Mouse (Mus musculus) cortical plate, adult 2 months (tissue): Measurements from ENCODE around the gene Aqp5.

Source experiments
- CTCF ChIP-seq: fragments of 200-500 bp; IDR thresholded peaks from 2 replicates; pipeline ENCODE4 v1.5.1; 2011; ENCODE audit warnings: mild to moderate bottlenecking, control low read depth, low read length; ENCODE audit not compliant: insufficient read depth; ENCODE audit errors: extremely low read depth
- POLR2A ChIP-seq: fragments of 200-500 bp; IDR thresholded peaks from 2 replicates; pipeline ENCODE4 v1.6.1; 2011; ENCODE audit warnings: mild to moderate bottlenecking, low read length, control low read depth; ENCODE audit not compliant: insufficient read depth; ENCODE audit errors: extremely low read depth

DNA sequence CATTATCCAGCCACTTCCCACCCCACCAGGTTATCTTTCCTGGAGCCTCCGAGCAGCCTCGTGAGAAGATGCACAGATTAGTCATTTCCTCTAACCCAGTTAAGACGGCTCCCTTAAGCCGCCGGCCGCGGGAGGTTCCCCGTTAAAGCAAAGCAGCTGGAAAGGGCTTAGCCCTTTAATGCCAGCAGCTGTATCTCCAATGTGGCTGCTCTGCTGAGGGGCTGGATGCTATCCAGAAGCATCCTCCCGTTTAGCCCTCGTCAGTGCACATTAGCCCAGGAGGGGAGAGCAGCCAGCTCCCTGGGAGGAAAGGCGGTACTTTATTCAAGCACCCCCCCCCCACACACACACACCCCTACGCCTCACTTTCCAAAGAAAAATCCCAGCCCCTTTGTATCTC, 24.2 kb downstream of the Aqp5 start:
- no peak for TF ChIP-seq CTCF
- TF ChIP-seq POLR2A, result no peak
